Mouse (Mus musculus) myocyte (in vitro differentiated cells): ENCODE data around the gene Pard3.

Experiments used
- CEBPB ChIP-seq: IDR thresholded peaks from 2 replicates; pipeline ENCODE4 v1.6.1; 2011; ENCODE audit warnings: mild to moderate bottlenecking, moderate library complexity; ENCODE audit not compliant: poor library complexity, insufficient read depth, severe bottlenecking
- E2F4 ChIP-seq: IDR thresholded peaks from one replicate; pipeline ENCODE4 v1.6.1; 2011; ENCODE audit warnings: mild to moderate bottlenecking, control low read depth, moderate library complexity; ENCODE audit not compliant: insufficient read depth
- MAX ChIP-seq: IDR thresholded peaks from one replicate; pipeline ENCODE4 v1.6.1; 2011; ENCODE audit warnings: low read depth, mild to moderate bottlenecking, control low read depth
- MYOD1 ChIP-seq, 3 experiments: IDR thresholded peaks; one replicate each; pipeline ENCODE4 v1.6.1; 2011; ENCODE audit warnings: control low read depth in 2 of 3, low read depth in 2 of 3, mild to moderate bottlenecking in 2 of 3, moderate library complexity in 1 of 3; ENCODE audit not compliant: insufficient read length in 2 of 3, control insufficient read depth in 1 of 3
- MYOG ChIP-seq, 3 experiments: IDR thresholded peaks; one replicate each; pipeline ENCODE4 v1.6.1; 2011; ENCODE audit warnings: control low read depth in 2 of 3, low read depth in 2 of 3, mild to moderate bottlenecking in 2 of 3; ENCODE audit not compliant: insufficient read length in 2 of 3, control insufficient read depth in 1 of 3, insufficient read depth in 1 of 3
- POLR2A ChIP-seq: IDR thresholded peaks from one replicate; pipeline ENCODE4 v1.6.1; 2011; ENCODE audit warnings: low read depth, mild to moderate bottlenecking, control low read depth, moderate library complexity; ENCODE audit not compliant: insufficient read length
- POLR2AphosphoS2 ChIP-seq: IDR thresholded peaks from one replicate; pipeline ENCODE4 v1.6.1; 2011; ENCODE audit warnings: low read depth, control low read depth; ENCODE audit not compliant: insufficient read length
- REST ChIP-seq: IDR thresholded peaks from one replicate; pipeline ENCODE4 v1.6.1; 2011; ENCODE audit warnings: mild to moderate bottlenecking, control low read depth, moderate library complexity; ENCODE audit not compliant: insufficient read depth, insufficient read length
- SRF ChIP-seq: IDR thresholded peaks from one replicate; pipeline ENCODE4 v1.6.1; 2011; ENCODE audit warnings: low read depth; ENCODE audit not compliant: control insufficient read depth, insufficient read length
- TCF12 ChIP-seq: IDR thresholded peaks from one replicate; pipeline ENCODE4 v1.6.1; 2011; ENCODE audit warnings: mild to moderate bottlenecking, control low read depth; ENCODE audit not compliant: poor library complexity, insufficient read depth, severe bottlenecking
- TCF3 ChIP-seq: IDR thresholded peaks from one replicate; pipeline ENCODE4 v1.6.1; 2011; ENCODE audit warnings: low read depth, control low read depth; ENCODE audit not compliant: insufficient read length
- USF1 ChIP-seq: IDR thresholded peaks from one replicate; pipeline ENCODE4 v1.6.1; 2011; ENCODE audit warnings: low read depth, mild to moderate bottlenecking, control low read depth, moderate library complexity

- TF ChIP-seq REST: no peak
- TF ChIP-seq TCF12: no peak
- TF ChIP-seq MYOG (IDR thresholded peaks at IDR 0.05; ENCODE audit: control insufficient read depth in 1 of 3, insufficient read depth in 1 of 3, insufficient read length in 2 of 3, low read depth in 2 of 3): no peak
- no peak for TF ChIP-seq CEBPB
- TF ChIP-seq POLR2A: no peak
- no peak for TF ChIP-seq MAX
- TF ChIP-seq USF1: no peak
- no peak for TF ChIP-seq E2F4
- TF ChIP-seq POLR2AphosphoS2: no peak
- no peak for TF ChIP-seq MYOD1 (IDR thresholded peaks at IDR 0.05; ENCODE audit: control insufficient read depth in 1 of 3, insufficient read length in 2 of 3, low read depth in 2 of 3)
- TF ChIP-seq SRF: no peak
- TF ChIP-seq TCF3: no peak
Observed at GRCm38 (mm10) chr8:127076511-127076910, 12.8 kb downstream of the Pard3 start.
